In the genomic region with DNA sequence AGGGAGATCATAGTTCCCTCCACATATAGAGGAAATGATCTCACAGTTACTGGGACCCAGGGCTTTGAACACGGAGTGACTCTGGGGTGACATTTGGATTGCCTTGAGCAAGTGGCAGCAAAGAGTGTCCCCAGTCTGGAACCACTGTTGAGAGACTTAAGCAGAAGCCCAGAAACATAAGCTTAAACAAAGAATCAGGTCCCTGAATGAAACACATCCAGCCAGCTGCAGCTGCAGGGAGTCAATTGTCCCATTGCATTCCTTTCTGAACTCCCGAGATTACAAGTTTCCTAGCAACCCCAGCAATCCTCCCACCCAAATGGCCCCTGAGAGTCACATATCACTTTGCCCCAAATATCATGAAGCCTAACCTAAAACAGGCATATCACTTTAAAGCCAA, we compare ENCODE assay signal across 11 mouse cellular contexts.
DNase-seq lines count a peak whose midpoint lies in the region; ATAC-seq lines count a peak whose summit lies in the region.
"Had no signal": no experiment of that assay in that cellular context is flagged by ENCODE, and none has a peak within 500 bp of the region (broad histone marks: within the 10 kb centered on the region; RNA-seq: fewer than 3 reads in every experiment).

No protein-coding gene starts in this region.

- H3K9ac ChIP-seq in forebrain, embryonic 15.5 days (replicated peaks), result no peak overlapping the region
- H3K9ac ChIP-seq in hindbrain, embryonic 12.5 days, result no peak overlapping the region
- H3K9ac ChIP-seq in hindbrain, embryonic 13.5 days, result no peak overlapping the region

- 6% methylated on average over 2 of the region's 2 CpGs for WGBS in forebrain, embryonic 10.5 days
- 0% methylated on average over 2 of the region's 2 CpGs for WGBS in forebrain, embryonic 15.5 days
- 6% methylated on average over 2 of the region's 2 CpGs for WGBS in hindbrain, embryonic 12.5 days
- WGBS in hindbrain, embryonic 13.5 days, result 4% methylated on average over 2 of the region's 2 CpGs

- no peaks in the 10 kb centered on the region for H3K36me3 ChIP-seq in forebrain, embryonic 10.5 days (replicated peaks)
- no peaks in the 10 kb centered on the region for H3K36me3 ChIP-seq in forebrain, embryonic 15.5 days
- H3K36me3 ChIP-seq in hindbrain, embryonic 12.5 days, result no peaks in the 10 kb centered on the region
- no peaks in the 10 kb centered on the region for H3K36me3 ChIP-seq in hindbrain, embryonic 13.5 days

- H3K4me3 ChIP-seq in forebrain, embryonic 10.5 days, result no peak overlapping the region
- no peak overlapping the region for H3K4me3 ChIP-seq in forebrain, embryonic 15.5 days
- H3K4me3 ChIP-seq in hindbrain, embryonic 12.5 days, result no peak overlapping the region
- no peak overlapping the region for H3K4me3 ChIP-seq in hindbrain, embryonic 13.5 days

- H3K4me2 ChIP-seq in forebrain, embryonic 15.5 days (replicated peaks), result no peak overlapping the region
- H3K4me2 ChIP-seq in hindbrain, embryonic 12.5 days (replicated peaks), result no peak overlapping the region
- no peak overlapping the region for H3K4me2 ChIP-seq in hindbrain, embryonic 13.5 days

- H3K4me1 ChIP-seq in forebrain, embryonic 10.5 days, result peaks cover 24% of the 10 kb centered on the region
- no peaks in the 10 kb centered on the region for H3K4me1 ChIP-seq in forebrain, embryonic 15.5 days
- 0 out of 2 replicates have a peak, but pooled peaks cover 4% of the 10 kb centered on the region for H3K4me1 ChIP-seq in hindbrain, embryonic 12.5 days
- peaks cover 7% of the 10 kb centered on the region for H3K4me1 ChIP-seq in hindbrain, embryonic 13.5 days (replicated peaks)

- H3K9me3 ChIP-seq in forebrain, embryonic 10.5 days, result no peaks in the 10 kb centered on the region
- no peaks in the 10 kb centered on the region for H3K9me3 ChIP-seq in forebrain, embryonic 15.5 days
- no peaks in the 10 kb centered on the region for H3K9me3 ChIP-seq in hindbrain, embryonic 12.5 days (replicated peaks)
- no peaks in the 10 kb centered on the region for H3K9me3 ChIP-seq in hindbrain, embryonic 13.5 days

- H3K27ac ChIP-seq in forebrain, embryonic 10.5 days, result peak overlapping the region; percentile 36
- H3K27ac ChIP-seq in forebrain, embryonic 15.5 days (replicated peaks), result no peak overlapping the region
- no peak overlapping the region for H3K27ac ChIP-seq in hindbrain, embryonic 12.5 days
- H3K27ac ChIP-seq in hindbrain, embryonic 13.5 days, result no peak overlapping the region

- DNase-seq in forebrain, embryonic 10.5 days (ENCODE audit: extremely low spot score, low spot score), result peak; percentile 29
- peak; percentile 23 for DNase-seq in retina, embryonic 14.5 days (ENCODE audit: low spot score)
- DNase-seq in retina, postnatal 1 day, result no peak
- peak; percentile 29 for DNase-seq in skeletal muscle tissue, adult 2 months (ENCODE audit: low read depth, low spot score)
- DNase-seq: adrenal gland, postnatal 14 days; lung, postnatal 14 days had no signal

- no peak for ATAC-seq in forebrain, embryonic 15.5 days (replicated peaks)
- ATAC-seq in hindbrain, embryonic 12.5 days (ENCODE audit: low FRiP score), result peak; percentile 39; the same call in 1 of the 2 replicates
- no peak for ATAC-seq in hindbrain, embryonic 13.5 days (ENCODE audit: low FRiP score)
- no peak for ATAC-seq in granulocyte monocyte progenitor cell, adult 5-6 weeks (replicated peaks; ENCODE audit: poor library complexity, severe bottlenecking)
- ATAC-seq: intestine, postnatal 0 days had no signal

- no peaks in the 10 kb centered on the region for H3K27me3 ChIP-seq in forebrain, embryonic 10.5 days (ENCODE audit: poor library complexity, severe bottlenecking)
- H3K27me3 ChIP-seq in forebrain, embryonic 15.5 days, result no peaks in the 10 kb centered on the region
- no peaks in the 10 kb centered on the region for H3K27me3 ChIP-seq in hindbrain, embryonic 12.5 days
- H3K27me3 ChIP-seq in hindbrain, embryonic 13.5 days, result no peaks in the 10 kb centered on the region
